Mouse (Mus musculus): ENCODE data around the gene Rgs10. TPM values are rescaled to one million over a fixed set of nuclear protein-coding genes. Genes with fewer than 3 reads are reported as not detected.

The Rgs10 gene
- total RNA-seq (2023), result 280 TPM

GRCm38 (mm10) chr7:128417930-128418779 is at the start of gene Rgs10:
TSS of gene Rgs10 (minus strand) at chr7:128418758.

GRCm38 (mm10) chr7:128461285-128462215 is 43.0 kb upstream of the Rgs10 start, which contains the start of gene Tial1:
TSS of gene Tial1 (minus strand) at chr7:128461717.

Other genes with a start within 250 kb of the Rgs10 start
- gene Cox6a2, start 212.4 kb downstream of the Rgs10 start, total RNA-seq (2023), result not detected
- 27.5 TPM for gene Armc5, start 181.4 kb downstream of the Rgs10 start, total RNA-seq (2023)
- gene 9130023H24Rik, start 180.7 kb downstream of the Rgs10 start, total RNA-seq (2023), result 3.2 TPM
- 8.1 TPM for gene Tgfb1i1, start 171.9 kb downstream of the Rgs10 start, total RNA-seq (2023)
- gene Slc5a2, start 153.1 kb downstream of the Rgs10 start, total RNA-seq (2023), result not detected
- gene BC017158, start 120.6 kb downstream of the Rgs10 start, total RNA-seq (2023), result 26.4 TPM
- 133 TPM for gene Tial1, start 43.0 kb upstream of the Rgs10 start, total RNA-seq (2023)
- 25.2 TPM for gene Bag3, start 104.9 kb upstream of the Rgs10 start, total RNA-seq (2023)
- gene Inpp5f, start 192.6 kb upstream of the Rgs10 start, total RNA-seq (2023), result 43.3 TPM

Measured in CD4-positive naive resting alpha-beta T cell, adult 57 days (primary cell).